Mouse (Mus musculus): ENCODE data around the gene Sec13.

Sec13 gene

GRCm38 (mm10) chr6:113712718-113713117 is 27.8 kb downstream of the Sec13 start:
- no peak for DNase-seq (ENCODE audit: low read depth)

GRCm38 (mm10) chr6:113697222-113698205 is 43.0 kb downstream of the Sec13 start:
- DNase-seq (ENCODE audit: low read depth), result peak; percentile 48

DNA sequence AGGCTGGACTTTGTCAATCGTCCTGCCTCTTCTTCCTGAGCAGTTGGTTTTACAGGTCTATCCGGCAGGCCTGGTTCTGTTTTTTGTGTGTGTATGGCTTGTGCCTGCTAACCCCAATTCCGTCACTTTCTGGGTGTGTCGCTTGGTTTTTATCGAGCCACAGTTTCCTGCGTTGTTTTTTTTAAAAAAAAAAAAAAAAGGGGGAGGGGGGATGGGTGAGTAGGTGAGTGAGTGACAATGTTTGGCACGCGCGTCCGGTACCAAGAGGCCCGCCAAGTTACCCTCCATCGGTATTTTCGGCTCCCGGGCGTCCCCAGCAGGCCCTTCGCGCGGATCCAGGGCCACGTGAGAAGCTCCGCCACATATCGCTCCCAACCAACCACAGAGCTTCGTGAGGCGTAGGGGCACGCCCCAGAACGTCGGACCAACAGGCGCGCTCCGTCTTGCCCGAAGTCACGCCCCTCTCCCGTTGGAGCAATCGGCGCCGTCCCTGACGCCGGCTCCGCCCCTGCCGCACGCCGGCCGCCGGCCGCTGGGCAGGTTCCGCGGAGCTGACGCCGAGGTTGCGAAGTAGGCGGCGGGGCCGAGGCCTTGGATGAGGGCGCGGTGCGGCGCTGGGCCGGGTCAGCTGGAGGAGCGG is 43.8 kb downstream of the Sec13 start, which contains the start of gene Tatdn2:
TSS of gene Tatdn2 (plus strand) at position 469 of the 640 bp plus-strand sequence.
- DNase-seq (ENCODE audit: low read depth), result peak; percentile 98

GRCm38 (mm10) chr6:113695766-113696355 is 44.7 kb downstream of the Sec13 start:
- peak; percentile 27 for DNase-seq (ENCODE audit: low read depth)

- no peak for DNase-seq (ENCODE audit: low read depth)
These were observed 45.3 kb downstream of the Sec13 start for GRCm38 (mm10) chr6:113695203-113695602.

- DNase-seq (ENCODE audit: low read depth), result peak; percentile 70
These were observed 47.2 kb downstream of the Sec13 start for GRCm38 (mm10) chr6:113693377-113693776.

GRCm38 (mm10) chr6:113692661-113693133 is 47.8 kb downstream of the Sec13 start:
- DNase-seq (ENCODE audit: low read depth), result peak; percentile 45

DNA sequence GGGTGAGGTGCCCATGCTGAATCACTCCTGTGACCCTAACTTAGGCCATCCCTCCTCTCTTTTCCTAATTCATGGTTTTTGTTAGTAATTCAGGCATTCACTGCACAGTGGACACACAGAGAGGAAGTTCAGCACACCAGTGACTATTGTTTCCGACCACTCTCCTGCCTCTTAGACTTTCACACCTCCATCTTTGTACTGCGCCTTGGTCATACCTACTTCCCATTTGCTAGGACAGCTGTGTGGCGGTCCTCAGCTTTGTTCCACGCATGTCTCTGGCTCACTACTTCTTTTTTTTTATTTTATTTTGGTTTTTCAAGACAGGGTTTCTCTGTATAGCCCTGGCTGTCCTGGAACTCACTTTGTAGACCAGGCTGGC is 49.5 kb downstream of the Sec13 start:
- no peak for DNase-seq (ENCODE audit: low read depth)

- DNase-seq (ENCODE audit: low read depth), result peak; percentile 93
These were observed 50.0 kb downstream of the Sec13 start for GRCm38 (mm10) chr6:113690400-113691083.

GRCm38 (mm10) chr6:113690008-113690399 is 50.5 kb downstream of the Sec13 start:
- peak; percentile 85 for DNase-seq (ENCODE audit: low read depth)

DNA sequence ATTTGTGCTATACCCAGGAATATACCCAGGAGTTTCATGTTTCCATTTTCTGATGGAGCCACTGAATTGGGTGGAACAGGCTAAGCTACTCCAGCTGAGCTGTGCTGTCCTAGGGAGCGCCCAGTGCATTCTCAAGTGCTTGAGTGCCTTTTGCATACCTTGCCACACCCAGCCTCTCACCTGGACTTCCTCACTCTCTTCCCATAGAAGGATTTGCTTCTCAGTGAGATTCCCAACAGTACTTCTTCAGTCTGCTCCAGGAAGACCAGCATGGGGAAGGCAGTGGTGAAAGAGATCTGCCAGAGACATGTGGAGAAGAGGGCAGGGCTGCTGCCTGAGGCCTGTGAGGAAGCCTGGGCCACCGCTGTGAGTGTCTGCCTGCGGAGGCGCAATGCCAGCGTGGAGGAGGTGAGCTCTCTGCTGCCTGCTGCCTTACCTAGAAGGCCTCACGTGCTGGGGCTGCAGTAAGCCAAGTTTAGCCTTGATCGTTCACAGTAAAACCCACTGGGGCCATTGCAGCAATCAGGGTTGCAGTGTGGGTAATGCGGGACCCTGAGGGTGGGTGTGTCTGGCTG is 53.9 kb downstream of the Sec13 start:
- no peak for DNase-seq (ENCODE audit: low read depth)

GRCm38 (mm10) chr6:113683081-113683825 is 57.3 kb downstream of the Sec13 start:
- no peak for DNase-seq (ENCODE audit: low read depth)

DNA sequence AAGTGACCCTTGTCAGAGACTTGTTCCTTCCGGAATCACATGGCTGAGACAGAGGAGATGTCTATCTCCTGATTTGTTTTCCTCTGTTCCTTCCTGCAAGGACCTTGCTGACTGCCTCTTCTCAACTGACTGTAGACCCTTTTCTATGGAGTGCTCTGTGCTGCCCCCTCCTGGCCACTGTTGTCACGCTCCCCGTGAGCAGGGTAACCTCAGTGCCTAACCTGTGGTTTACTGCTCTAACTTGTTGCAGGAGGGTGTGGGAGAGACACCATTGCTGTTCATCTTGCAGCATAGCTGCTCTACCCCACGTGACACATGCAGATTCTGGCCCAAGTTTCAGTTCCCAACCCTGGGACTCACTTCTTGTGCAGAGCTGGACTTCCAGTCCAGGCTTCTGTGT is 59.3 kb downstream of the Sec13 start:
- DNase-seq (ENCODE audit: low read depth), result peak; percentile 87

DNA sequence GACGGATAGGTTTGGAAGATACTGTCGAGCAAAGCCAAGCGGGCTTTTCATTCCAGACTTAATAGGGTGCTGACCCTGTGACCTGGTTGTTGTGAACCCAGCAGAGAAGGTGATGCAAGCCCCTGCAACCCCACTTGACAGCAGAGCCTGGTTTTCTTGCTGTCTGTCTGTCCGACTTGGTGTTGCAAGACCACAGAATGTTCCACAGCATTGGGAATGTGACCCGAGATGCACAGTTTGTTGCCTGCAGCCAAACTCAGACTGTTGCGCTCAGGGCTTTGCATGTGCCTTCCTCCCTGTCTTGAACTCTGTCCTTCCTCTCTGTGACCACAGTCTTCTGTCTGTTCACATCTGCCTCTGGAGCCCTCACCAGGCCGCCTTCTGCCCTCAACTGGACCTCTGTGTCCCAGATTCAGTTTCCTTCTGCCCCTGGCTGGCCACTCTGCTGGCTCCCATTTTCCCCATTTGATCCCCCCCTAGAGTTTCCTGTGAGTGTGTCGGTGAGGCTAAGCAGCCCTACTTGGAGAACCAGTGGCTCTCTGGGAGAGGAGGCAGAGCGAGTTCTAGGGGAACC is 60.5 kb downstream of the Sec13 start:
- DNase-seq (ENCODE audit: low read depth), result no peak

DNA sequence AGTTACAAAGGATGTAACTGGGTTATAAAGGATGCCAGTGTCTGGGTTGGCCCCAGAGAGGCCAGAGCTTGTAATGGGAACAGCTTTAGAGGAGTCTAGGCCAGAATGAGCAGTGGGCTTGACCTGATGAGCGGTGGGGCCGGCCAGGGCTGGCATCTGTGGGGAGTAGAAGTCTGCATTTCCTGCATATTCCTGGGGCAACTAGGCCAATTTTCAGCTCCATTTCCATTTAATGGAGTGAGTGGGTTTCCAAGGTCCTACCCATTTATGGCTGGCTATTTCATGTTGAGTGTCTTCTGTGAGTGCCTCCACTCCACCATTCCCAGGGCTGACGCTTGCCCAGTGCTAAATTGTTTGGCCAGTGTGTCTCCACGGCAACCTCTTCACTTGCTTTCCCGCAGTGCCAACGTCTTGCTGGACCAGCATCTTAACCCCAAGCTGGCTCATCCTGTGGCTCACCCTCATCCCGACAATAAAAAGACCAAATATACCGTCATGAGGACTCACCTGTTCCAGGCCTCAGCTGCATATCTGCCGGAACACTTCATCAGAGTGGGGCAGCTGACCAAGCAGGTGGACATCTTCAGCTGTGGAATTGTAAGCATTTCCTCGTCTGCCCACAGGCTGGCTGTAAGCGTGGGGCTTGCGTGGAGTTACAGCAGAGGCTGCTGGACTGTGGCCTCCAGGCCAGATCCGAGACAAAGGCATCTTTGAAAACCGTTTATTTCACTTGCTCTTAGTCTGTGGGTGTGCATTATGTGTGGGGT is 62.1 kb downstream of the Sec13 start:
- DNase-seq (ENCODE audit: low read depth), result no peak
